Mouse (Mus musculus) ES-E14 (cell line): Measurements from ENCODE around the gene Ppard.

Experiments
- CHD2 ChIP-seq: IDR thresholded peaks from 2 replicates; pipeline ENCODE4 v1.6.1; 2014; ENCODE audit warnings: mild to moderate bottlenecking, low read depth, low read length, inconsistent platforms
- HCFC1 ChIP-seq: IDR thresholded peaks from 2 replicates; pipeline ENCODE4 v1.6.1; 2012; ENCODE audit warnings: low read length, inconsistent platforms, borderline replicate concordance; ENCODE audit not compliant: insufficient read depth
- ZC3H11A ChIP-seq: IDR thresholded peaks from 2 replicates; pipeline ENCODE4 v1.6.1; 2012; ENCODE audit warnings: low read depth, mild to moderate bottlenecking, inconsistent platforms, low read length, borderline replicate concordance
- ZNF384 ChIP-seq: IDR thresholded peaks from 2 replicates; pipeline ENCODE4 v1.6.1; 2012; ENCODE audit warnings: low read depth, low read length, inconsistent platforms

DNA sequence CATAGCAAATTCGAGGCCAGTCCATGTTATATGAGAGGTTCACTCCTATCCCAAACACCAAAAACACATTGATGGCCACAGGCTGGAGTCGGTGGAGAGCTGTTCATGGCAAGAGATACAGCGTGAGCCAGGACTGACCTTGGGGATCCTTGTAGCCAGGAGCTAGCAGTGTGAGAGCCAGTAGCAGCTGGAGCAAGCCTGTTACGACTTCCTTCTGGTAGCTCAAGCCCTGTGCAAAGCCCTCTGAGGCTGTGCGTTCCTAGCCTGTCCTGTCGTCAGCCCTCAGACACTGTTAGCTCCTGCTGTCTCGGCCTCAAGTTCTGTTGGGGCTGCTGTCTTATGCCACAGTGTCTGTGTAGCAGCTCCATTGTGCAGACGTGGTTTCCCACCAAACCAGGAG is 91.3 kb downstream of the Ppard start:
- TF ChIP-seq ZNF384 (no peak), CHD2 (no peak), ZC3H11A (no peak), HCFC1 (no peak)
